Mouse (Mus musculus): ENCODE data around the gene Pax7. TPM values are rescaled to one million over a fixed set of nuclear protein-coding genes. Genes with fewer than 3 reads are reported as not detected.

Gene Pax7
- total and polyA plus RNA-seq, 3 experiments: not detected

DNA sequence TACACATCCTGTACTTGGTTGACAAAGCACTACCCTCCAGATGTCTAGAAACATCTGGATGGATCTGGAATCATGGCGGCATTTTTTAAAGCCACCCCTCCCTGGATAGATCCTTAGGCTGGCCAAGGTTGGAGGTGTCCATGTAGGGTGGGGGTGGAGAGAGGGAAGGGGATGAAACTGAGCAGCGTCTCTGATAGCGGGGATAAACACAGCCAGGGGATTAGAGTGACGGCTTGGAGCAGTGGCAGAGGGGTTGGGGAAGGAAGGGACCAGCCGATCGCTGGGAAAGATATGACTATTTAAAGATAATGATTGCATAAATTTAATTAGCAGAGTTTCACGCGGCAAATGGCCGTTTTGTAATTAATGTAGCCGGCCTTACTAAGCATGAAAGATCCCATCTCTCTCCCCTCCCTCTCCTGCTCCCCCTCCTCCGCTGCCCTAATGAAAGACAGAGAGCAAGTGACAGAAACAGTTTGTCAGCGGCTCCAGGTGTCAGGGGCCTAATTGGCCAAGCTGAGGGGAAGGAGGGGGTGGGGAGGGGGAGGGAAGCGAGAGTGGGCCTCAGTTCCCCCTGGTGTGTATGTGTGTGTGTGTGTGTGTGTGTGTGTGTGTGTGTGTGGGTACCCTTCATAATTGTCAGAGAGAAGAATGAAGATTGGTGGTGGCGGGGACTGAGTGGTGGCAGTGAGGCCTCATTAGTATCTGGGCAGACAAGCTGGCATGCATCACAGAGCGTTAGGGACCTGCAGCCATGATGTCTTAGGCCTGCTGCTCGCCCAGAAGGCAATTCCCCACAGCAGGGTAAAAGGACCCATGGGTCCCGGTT lies 74.6 kb downstream of the Pax7 start:
- no peaks in the 10 kb centered on the region for H3K79me2 ChIP-seq (ENCODE audit: control insufficient read depth, insufficient read depth, low read length, poor library complexity)
- H3K36me3 ChIP-seq (ENCODE audit: control insufficient read depth in 1 of 2, insufficient read depth in 2 of 2, low read length in 2 of 2): no peaks in the 10 kb centered on the region
- no peak overlapping the region for H3K27ac ChIP-seq (ENCODE audit: control insufficient read depth, low read depth, low read length)
- no peak overlapping the region for H3K4me3 ChIP-seq (ENCODE audit: control insufficient read depth in 1 of 2, insufficient read depth in 1 of 2, low read depth in 2 of 2, low read length in 2 of 2)
- DNase-seq (ENCODE audit: low read depth, low spot score): no peak
- no peaks in the 10 kb centered on the region for H3K4me1 ChIP-seq (ENCODE audit: control insufficient read depth in 1 of 2, insufficient read depth in 2 of 2, low read length in 2 of 2)
- no peak overlapping the region for H3K9ac ChIP-seq (ENCODE audit: control insufficient read depth, low read depth, low read length, poor library complexity, severe bottlenecking)
- TF ChIP-seq ZKSCAN1 (IDR thresholded peaks at IDR 0.05; ENCODE audit: low read depth, low read length) (no peak), MAZ (IDR thresholded peaks at IDR 0.05; ENCODE audit: low read depth, low read length) (no peak), GABPA (IDR thresholded peaks at IDR 0.05; ENCODE audit: low read depth, low read length) (no peak), MYC (IDR thresholded peaks at IDR 0.05; ENCODE audit: low read depth, low read length) (no peak), ETS1 (IDR thresholded peaks at IDR 0.05; ENCODE audit: low read depth, low read length) (no peak), JUND (IDR thresholded peaks at IDR 0.05; ENCODE audit: low read depth, low read length) (no peak), GATA1 (IDR thresholded peaks at IDR 0.05; ENCODE audit: low read depth, low read length) (no peak), SIN3A (IDR thresholded peaks at IDR 0.05; ENCODE audit: low read length) (no peak), CHD1 (IDR thresholded peaks at IDR 0.05; ENCODE audit: low read depth, low read length) (no peak), ELF1 (IDR thresholded peaks at IDR 0.05; ENCODE audit: low read depth, low read length) (no peak)
- no peaks in the 10 kb centered on the region for H3K9me3 ChIP-seq (replicated peaks; ENCODE audit: insufficient read depth, low read length)
- H3K27me3 ChIP-seq (ENCODE audit: control insufficient read depth in 1 of 2, insufficient read depth in 2 of 2, low read length in 2 of 2): no peaks in the 10 kb centered on the region

DNA sequence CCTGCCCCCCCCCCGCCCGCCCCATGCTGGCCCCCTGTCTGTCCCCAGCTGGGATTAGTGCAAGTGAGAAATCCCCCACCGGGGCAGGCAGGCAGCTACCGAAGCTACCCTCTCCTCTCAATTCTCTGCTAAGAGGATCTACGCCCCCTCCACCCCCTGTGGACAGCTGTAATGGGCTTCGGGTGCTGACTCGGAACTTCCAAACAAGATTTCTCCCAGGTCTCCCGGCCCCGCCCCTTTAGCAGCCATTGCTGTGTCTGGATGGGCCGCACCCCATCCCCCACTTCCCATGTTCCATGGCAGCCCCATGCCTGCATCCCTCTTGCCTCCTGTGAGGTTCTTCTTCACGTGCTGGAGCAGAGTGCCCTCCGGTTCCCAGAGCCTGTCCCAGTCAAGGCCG lies 76.4 kb downstream of the Pax7 start:
- no peak overlapping the region for H3K9ac ChIP-seq (ENCODE audit: control insufficient read depth, low read depth, low read length, poor library complexity, severe bottlenecking)

More for the DNA sequence above, 76.4 kb downstream of the Pax7 start:
- no peak for DNase-seq (ENCODE audit: low read depth, low spot score)
- H3K79me2 ChIP-seq (ENCODE audit: control insufficient read depth, insufficient read depth, low read length, poor library complexity): no peaks in the 10 kb centered on the region
- H3K4me1 ChIP-seq (ENCODE audit: control insufficient read depth in 1 of 2, insufficient read depth in 2 of 2, low read length in 2 of 2): no peaks in the 10 kb centered on the region
- no peaks in the 10 kb centered on the region for H3K9me3 ChIP-seq (replicated peaks; ENCODE audit: insufficient read depth, low read length)
- no peak overlapping the region for H3K27ac ChIP-seq (ENCODE audit: control insufficient read depth, low read depth, low read length)
- TF ChIP-seq POLR2AphosphoS5 (IDR thresholded peaks at IDR 0.05; ENCODE audit: borderline replicate concordance, low read depth, low read length) (no peak), HCFC1 (IDR thresholded peaks at IDR 0.05; ENCODE audit: low read depth, low read length) (no peak), SMC3 (IDR thresholded peaks at IDR 0.05; ENCODE audit: low read depth, low read length) (no peak), MYB (IDR thresholded peaks at IDR 0.05; ENCODE audit: low read depth, low read length) (no peak), USF2 (IDR thresholded peaks at IDR 0.05; ENCODE audit: borderline replicate concordance in 1 of 2, insufficient read depth in 1 of 2, low read depth in 1 of 2, low read length in 2 of 2) (no peak), NRF1 (IDR thresholded peaks at IDR 0.05; ENCODE audit: insufficient read depth, low read depth, low read length, poor library complexity, severe bottlenecking) (no peak), POLR2AphosphoS2 (IDR thresholded peaks at IDR 0.05; ENCODE audit: low read length) (no peak), MXI1 (IDR thresholded peaks at IDR 0.05; ENCODE audit: low read depth, low read length) (no peak), NELFE (IDR thresholded peaks at IDR 0.05; ENCODE audit: low read depth, low read length) (no peak), TAL1 (IDR thresholded peaks at IDR 0.05; ENCODE audit: low read length) (no peak)
- no peak overlapping the region for H3K4me3 ChIP-seq (ENCODE audit: control insufficient read depth in 1 of 2, insufficient read depth in 1 of 2, low read depth in 2 of 2, low read length in 2 of 2)
- H3K36me3 ChIP-seq (ENCODE audit: control insufficient read depth in 1 of 2, insufficient read depth in 2 of 2, low read length in 2 of 2): no peaks in the 10 kb centered on the region
- H3K27me3 ChIP-seq (ENCODE audit: control insufficient read depth in 1 of 2, insufficient read depth in 2 of 2, low read length in 2 of 2): no peaks in the 10 kb centered on the region
